Mouse (Mus musculus): ENCODE measurements around the gene Ccer2. TPM values are rescaled to one million over a fixed set of nuclear protein-coding genes. Genes with fewer than 3 reads are reported as not detected.
A peak's percentile ranks its signal among the peaks of the same experiment; 100 is the strongest.

Ccer2 gene
- polyA plus RNA-seq, 1 experiment: 2.9 TPM

DNA sequence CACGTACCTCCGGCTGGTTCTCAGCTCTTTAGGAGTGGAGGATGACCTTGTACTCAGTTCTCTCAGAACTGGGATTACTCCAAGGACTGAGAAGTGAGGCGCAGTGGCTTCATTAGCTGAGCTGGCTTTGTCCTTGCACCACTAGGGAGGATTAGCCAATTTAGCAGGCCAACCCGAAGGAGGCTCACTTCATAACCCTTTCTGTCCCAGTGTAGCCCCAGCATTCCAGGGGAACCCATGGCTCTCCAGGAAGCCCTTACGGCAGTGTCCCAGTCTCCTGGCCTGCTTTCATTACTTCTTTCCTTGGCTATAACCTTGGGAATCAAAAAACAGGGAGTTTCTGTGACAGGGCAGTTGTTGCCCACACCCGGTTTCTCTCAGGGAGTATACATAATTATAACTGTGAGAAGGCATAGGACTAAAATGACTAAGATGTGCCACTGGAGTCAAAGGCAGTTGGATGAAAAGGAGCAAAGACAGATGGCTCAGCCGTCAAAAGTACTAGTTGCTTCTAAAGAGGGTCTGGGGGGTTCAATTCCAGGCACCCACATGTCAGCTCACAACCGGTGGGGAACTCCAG is 51.8 kb downstream of the Ccer2 start:
- TF ChIP-seq CTCF (IDR thresholded peaks at IDR 0.05; ENCODE audit: extremely low read depth, insufficient read depth, low read length): no peak
- Histone ChIP-seq H3K4me1 (ENCODE audit: control insufficient read depth, insufficient read depth, low read length) (peaks cover 11% of the 10 kb centered on the region), H3K4me3 (ENCODE audit: insufficient read depth, low read length) (peak overlapping the region; percentile 64)

GRCm38 (mm10) chr7:28808221-28808941 is 52.4 kb downstream of the Ccer2 start, which contains the start of gene Hnrnpl:
Hnrnpl (plus strand) TSS chr7:28808541.
- H3K27ac ChIP-seq (ENCODE audit: insufficient read depth, low read length): peak within 1 kb of the TSS; percentile 93
- H3K4me3 ChIP-seq (ENCODE audit: insufficient read depth, low read length): peak within 1 kb of the TSS; percentile 64
- peak; percentile 21; the same call in 1 of the 2 replicates for TF ChIP-seq POLR2A (IDR thresholded peaks at IDR 0.05; ENCODE audit: extremely low read depth, insufficient read depth, low read length)
- TF ChIP-seq CTCF (IDR thresholded peaks at IDR 0.05; ENCODE audit: extremely low read depth, insufficient read depth, low read length): no peak
- H3K4me1 ChIP-seq (ENCODE audit: control insufficient read depth, insufficient read depth, low read length): peaks cover 8% of the 10 kb centered on the region

More for the DNA sequence above, 51.8 kb downstream of the Ccer2 start:
- peak overlapping the region; percentile 85 for H3K27ac ChIP-seq (ENCODE audit: insufficient read depth, low read length)

Other genes with a start within 250 kb of the Ccer2 start
- gene Ifnl2, start 245.7 kb upstream of the Ccer2 start, polyA plus RNA-seq (2012; rRNA removed): not detected in 2 replicates
- gene Ifnl3, start 233.3 kb upstream of the Ccer2 start, polyA plus RNA-seq (2012; rRNA removed): not detected in 2 replicates
- gene Sycn, start 215.3 kb upstream of the Ccer2 start, polyA plus RNA-seq (2012; rRNA removed): not detected in 2 replicates
- 0.10 and 0.15 TPM in 2 replicates for gene Nccrp1, start 208.9 kb upstream of the Ccer2 start, polyA plus RNA-seq (2012; rRNA removed)
- gene Samd4b, start 158.0 kb upstream of the Ccer2 start, polyA plus RNA-seq (2012; rRNA removed): 59.0 and 63.8 TPM in 2 replicates
- gene Pak4, start 158.0 kb upstream of the Ccer2 start, polyA plus RNA-seq (2012; rRNA removed): 8.0 and 8.2 TPM in 2 replicates
- 0.89 and 1.3 TPM in 2 replicates for gene Acp7, start 124.8 kb upstream of the Ccer2 start, polyA plus RNA-seq (2012; rRNA removed)
- 37.5 and 45.6 TPM in 2 replicates for gene Fbxo27, start 63.3 kb upstream of the Ccer2 start, polyA plus RNA-seq (2012; rRNA removed)
- gene Fbxo17, start 39.4 kb upstream of the Ccer2 start, polyA plus RNA-seq (2012; rRNA removed): 3.0 and 3.4 TPM in 2 replicates
- gene Mrps12, start 14.4 kb upstream of the Ccer2 start, polyA plus RNA-seq (2012; rRNA removed): 94.0 and 104 TPM in 2 replicates
- gene Sars2, start 14.2 kb upstream of the Ccer2 start, polyA plus RNA-seq (2012; rRNA removed): 15.2 and 15.5 TPM in 2 replicates
- 267 and 291 TPM in 2 replicates for gene Sirt2, start 10.6 kb downstream of the Ccer2 start, polyA plus RNA-seq (2012; rRNA removed)
- 34.0 and 36.4 TPM in 2 replicates for gene Nfkbib, start 11.3 kb downstream of the Ccer2 start, polyA plus RNA-seq (2012; rRNA removed)
- 2.3 and 2.4 TPM in 2 replicates for gene Rinl, start 32.8 kb downstream of the Ccer2 start, polyA plus RNA-seq (2012; rRNA removed)
- gene Hnrnpl, start 52.4 kb downstream of the Ccer2 start, polyA plus RNA-seq (2012; rRNA removed): 350 and 362 TPM in 2 replicates
- 90.4 and 92.9 TPM in 2 replicates for gene Ech1, start 69.0 kb downstream of the Ccer2 start, polyA plus RNA-seq (2012; rRNA removed)
- gene Lgals4, start 77.7 kb downstream of the Ccer2 start, polyA plus RNA-seq (2012; rRNA removed): 8.2 and 9.5 TPM in 2 replicates
- 1.2 and 1.3 TPM in 2 replicates for gene Lgals7, start 107.7 kb downstream of the Ccer2 start, polyA plus RNA-seq (2012; rRNA removed)
- 1.2 and 1.8 TPM in 2 replicates for gene Capn12, start 125.2 kb downstream of the Ccer2 start, polyA plus RNA-seq (2012; rRNA removed)
- 170 and 178 TPM in 2 replicates for gene Actn4, start 206.2 kb downstream of the Ccer2 start, polyA plus RNA-seq (2012; rRNA removed)
- 307 and 320 TPM in 2 replicates for gene Eif3k, start 225.7 kb downstream of the Ccer2 start, polyA plus RNA-seq (2012; rRNA removed)
- gene Map4k1, start 225.9 kb downstream of the Ccer2 start, polyA plus RNA-seq (2012; rRNA removed): 2.2 and 2.8 TPM in 2 replicates

Measured in cortical plate, adult 2 months (tissue).